Mouse (Mus musculus): ENCODE data around the gene Syn3.

DNA sequence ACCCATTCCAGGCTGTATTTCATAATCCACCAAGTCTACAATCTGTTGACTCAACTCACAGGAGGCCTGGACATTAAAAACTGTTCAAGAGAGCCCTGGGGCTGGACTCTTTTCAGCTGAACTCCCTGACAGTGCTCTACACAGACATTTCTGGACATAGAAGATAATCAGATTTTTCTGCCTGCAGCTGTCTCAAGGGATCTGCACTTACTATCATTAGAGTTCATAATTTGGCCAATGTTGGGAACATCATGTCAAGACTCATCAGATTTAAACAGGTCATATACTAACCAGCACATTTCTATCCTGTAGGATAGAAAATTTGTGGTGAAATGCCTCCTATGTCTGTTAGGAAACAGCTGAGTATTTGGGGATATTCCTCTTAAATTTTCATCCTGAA, 12.2 kb upstream of the Syn3 start:
- TF ChIP-seq POLR2A (IDR thresholded peaks at IDR 0.05; ENCODE audit: extremely low read depth, insufficient read depth, low read length) = no peak
- TF ChIP-seq CTCF (IDR thresholded peaks at IDR 0.05; ENCODE audit: extremely low read depth, insufficient read depth, low read length) = no peak

Measured in cortical plate, adult 2 months (tissue).